Mouse (Mus musculus) lung, postnatal 0 days (tissue): ENCODE results near the gene Apoc3.

ENCODE experiments used
- CTCF ChIP-seq: IDR thresholded peaks from 2 replicates; pipeline ENCODE4 v1.5.1; 2016; ENCODE audit warnings: antibody characterized with exemption, mild to moderate bottlenecking
- EP300 ChIP-seq: IDR thresholded peaks from 2 replicates; pipeline ENCODE4 v1.6.1; 2016; ENCODE audit warnings: antibody characterized with exemption, mild to moderate bottlenecking, control low read depth

GRCm38 (mm10) chr9:46243584-46243983, 8.1 kb upstream of the Apoc3 start:
- TF ChIP-seq CTCF, result no peak
- TF ChIP-seq EP300, result no peak
